Mouse (Mus musculus): ENCODE measurements around the gene Rnf212b.

DNA sequence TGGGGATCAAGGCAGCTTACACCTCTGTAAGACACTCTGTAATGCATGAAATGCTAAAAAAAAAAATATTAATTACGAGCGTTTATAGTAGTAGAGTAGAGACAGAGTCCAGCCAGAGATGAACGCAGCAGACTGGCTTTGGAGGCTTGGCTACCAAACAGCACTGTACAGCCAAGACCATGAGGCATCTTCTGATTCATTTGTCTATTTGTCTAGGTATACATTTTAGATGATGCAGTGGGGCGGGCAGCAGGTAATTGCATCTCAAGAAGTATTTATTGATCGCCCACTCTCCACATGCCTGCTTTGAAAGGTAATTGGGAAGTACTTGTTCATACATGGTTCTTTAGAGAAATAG is 44.9 kb upstream of the Rnf212b start:
- no peak for TF ChIP-seq CTCF (IDR thresholded peaks at IDR 0.05; ENCODE audit: low read depth)
- TF ChIP-seq EP300 (IDR thresholded peaks at IDR 0.05; ENCODE audit: low read depth): no peak
